Mouse (Mus musculus) cerebellum, adult 2 months (tissue): ENCODE data around the gene Gabrq. TPM values are rescaled to one million over a fixed set of nuclear protein-coding genes. Genes with fewer than 3 reads are reported as not detected.
A peak's percentile ranks its signal among the peaks of the same experiment; 100 is the strongest.

Source experiments
- DNase-seq, 2 experiments: peaks; one replicate each; pipeline ENCODE4 v3.0.0; 2021
- H3K27ac ChIP-seq: fragments of 200-500 bp; 2 replicates; pipeline ENCODE4 v1.5.1; 2012; ENCODE audit warnings: low read length, control low read depth, inconsistent platforms; ENCODE audit not compliant: insufficient read depth
- H3K27me3 ChIP-seq: fragments of 200-500 bp; 2 replicates; pipeline ENCODE4 v1.6.1; 2012; ENCODE audit warnings: inconsistent platforms, mild to moderate bottlenecking, low read length, moderate library complexity; ENCODE audit not compliant: control insufficient read depth, insufficient read depth
- H3K4me1 ChIP-seq: fragments of 200-500 bp; 2 replicates; pipeline ENCODE4 v1.6.1; 2011; ENCODE audit warnings: low read length; ENCODE audit not compliant: control insufficient read depth, insufficient read depth
- H3K4me3 ChIP-seq: fragments of 200-500 bp; replicated peaks from 2 replicates; pipeline ENCODE3; 2011; ENCODE audit warnings: mild to moderate bottlenecking, low read depth, low read length, control low read depth; ENCODE audit not compliant: insufficient read depth
- CTCF ChIP-seq: fragments of 200-500 bp; IDR thresholded peaks from 2 replicates; pipeline ENCODE4 v1.5.1; 2011; ENCODE audit warnings: low read depth, mild to moderate bottlenecking, control low read depth, low read length, moderate library complexity, borderline replicate concordance; ENCODE audit not compliant: insufficient read depth
- POLR2A ChIP-seq: fragments of 200-500 bp; IDR thresholded peaks from 2 replicates; pipeline ENCODE4 v1.6.1; 2011; ENCODE audit warnings: low read length, control low read depth, borderline replicate concordance; ENCODE audit not compliant: insufficient read depth
- WGBS: fragments of 180-500 bp; shearing (Covaris S2); methylation state at CpG from one replicate; pipeline ENCODE4 v1.1.7; 2018; 5-methylcytosine and 5-hydroxymethylcytosine counted together
- polyA plus RNA-seq: library from polyadenylated mRNA; depleted of rRNA; stranded (reverse); fragments of >200 nt; gene quantifications from 2 replicates; pipeline ENCODE4 v1.2.3, GENCODE M21; 2012; rRNA removed

Gabrq gene
- 2.7 and 3.1 TPM in 2 replicates for polyA plus RNA-seq

GRCm38 (mm10) chrX:72824776-72825588 is at the start of gene Gabrq:
Gene Gabrq, plus strand, starts transcription at chrX:72825178.
- peak in 1 of 2 experiments; percentile 0 for DNase-seq
- Histone ChIP-seq H3K27ac (no peak within 1 kb of the TSS), H3K27me3 (no peaks in the 10 kb centered on the region), H3K4me3 (peak within 1 kb of the TSS; percentile 4), H3K4me1 (no peaks in the 10 kb centered on the region)
- TF ChIP-seq CTCF: no peak
- no peak for TF ChIP-seq POLR2A
- 5% methylated on average over 42 of the region's 43 CpGs for whole genome bisulfite sequencing

GRCm38 (mm10) chrX:72788773-72789557 is 36.0 kb upstream of the Gabrq start:
- WGBS: 4% methylated on average over 1 of the region's 1 CpGs
- TF ChIP-seq POLR2A (no peak), CTCF (no peak)

DNA sequence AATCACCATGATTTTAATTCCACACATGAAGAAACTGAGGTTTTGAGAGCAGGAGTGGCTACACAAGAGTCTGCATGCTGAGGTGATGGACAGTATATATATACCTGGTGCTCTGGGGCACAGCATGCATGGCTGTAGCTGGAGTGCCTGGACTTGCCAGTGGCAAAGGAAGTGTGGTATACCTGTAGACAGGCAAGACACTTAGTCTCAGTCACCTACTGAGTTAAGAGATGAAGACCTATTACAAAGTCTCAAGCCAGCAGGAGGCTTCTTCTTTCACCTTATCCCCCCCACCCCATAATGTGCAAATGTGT is 35.5 kb upstream of the Gabrq start:
- H3K27me3 ChIP-seq: no peaks in the 10 kb centered on the region
- H3K4me1 ChIP-seq: no peaks in the 10 kb centered on the region
- H3K4me3 ChIP-seq: no peak overlapping the region
- no peak overlapping the region for H3K27ac ChIP-seq
- no peak for DNase-seq
- TF ChIP-seq CTCF (no peak), POLR2A (no peak)

More at GRCm38 (mm10) chrX:72788773-72789557, 36.0 kb upstream of the Gabrq start:
- no peak for DNase-seq
- Histone ChIP-seq H3K27me3 (no peaks in the 10 kb centered on the region), H3K4me3 (no peak overlapping the region), H3K27ac (no peak overlapping the region), H3K4me1 (no peaks in the 10 kb centered on the region)

DNA sequence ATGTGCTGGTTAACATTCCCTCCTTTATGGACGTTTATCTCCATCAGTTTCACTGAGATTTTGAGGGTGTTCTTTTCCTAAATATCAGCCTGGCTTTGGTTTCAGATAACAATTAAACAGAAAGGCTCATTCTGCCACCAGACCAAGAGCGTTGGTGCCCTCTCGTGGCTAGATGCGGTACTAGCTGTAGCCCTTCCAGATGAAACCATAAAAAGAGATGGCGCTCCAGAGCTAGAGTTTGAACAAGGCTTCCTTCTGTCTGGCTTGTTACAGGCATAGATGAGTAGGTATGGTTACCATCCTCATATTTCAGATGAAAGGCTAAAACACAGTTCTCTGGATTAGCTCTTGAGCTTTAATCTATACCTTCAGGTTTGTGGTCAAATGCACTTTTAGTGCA is 5.4 kb upstream of the Gabrq start:
- Histone ChIP-seq H3K4me3 (no peak overlapping the region), H3K27me3 (no peaks in the 10 kb centered on the region), H3K4me1 (no peaks in the 10 kb centered on the region), H3K27ac (no peak overlapping the region)
- TF ChIP-seq CTCF (peak; percentile 81), POLR2A (no peak)
- DNase-seq: peak; percentile 32 to 68
- WGBS: 4% methylated on average over 5 of the region's 5 CpGs

DNA sequence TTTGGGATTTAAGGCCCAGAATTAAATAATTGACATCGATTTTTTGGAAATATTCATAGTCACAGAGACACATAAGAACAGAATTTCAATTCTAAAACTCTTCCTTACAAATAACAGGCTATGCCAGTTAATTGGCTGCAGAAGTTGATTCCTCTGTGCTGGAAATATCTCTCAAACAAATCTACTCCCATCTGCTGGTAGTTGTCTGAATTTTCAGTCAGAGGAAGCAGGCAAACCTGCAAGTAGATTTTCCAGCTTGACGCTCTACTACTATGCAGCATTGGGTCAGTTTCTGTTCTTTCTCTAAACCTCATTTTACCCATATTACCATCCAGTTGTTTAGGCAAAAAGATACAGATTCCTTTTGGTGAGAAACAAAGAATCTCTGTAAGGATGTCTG is 1.7 kb upstream of the Gabrq start:
- 77% methylated on average over 2 of the region's 2 CpGs for whole genome bisulfite sequencing
- no peak for DNase-seq
- TF ChIP-seq CTCF (no peak), POLR2A (no peak)
- H3K27me3 ChIP-seq: no peaks in the 10 kb centered on the region
- no peaks in the 10 kb centered on the region for H3K4me1 ChIP-seq
- no peak overlapping the region for H3K4me3 ChIP-seq
- H3K27ac ChIP-seq: no peak overlapping the region

GRCm38 (mm10) chrX:72825589-72825905 is 569 bp downstream of the Gabrq start:
- WGBS: 33% methylated on average over 7 of the region's 7 CpGs

More at GRCm38 (mm10) chrX:72825589-72825905, 569 bp downstream of the Gabrq start:
- DNase-seq: no peak
- TF ChIP-seq CTCF (no peak), POLR2A (no peak)
- Histone ChIP-seq H3K27ac (no peak overlapping the region), H3K4me1 (no peaks in the 10 kb centered on the region), H3K27me3 (no peaks in the 10 kb centered on the region), H3K4me3 (no peak overlapping the region)

Other genes with a start within 250 kb of the Gabrq start
- 19.6 and 25.0 TPM in 2 replicates for gene Gabra3, start 168.3 kb upstream of the Gabrq start, polyA plus RNA-seq
- 35.8 and 37.5 TPM in 2 replicates for gene Cetn2, start 93.2 kb downstream of the Gabrq start, polyA plus RNA-seq
- gene Nsdhl, start 93.4 kb downstream of the Gabrq start, polyA plus RNA-seq: 30.7 and 32.6 TPM in 2 replicates
- gene Zfp185, start 162.2 kb downstream of the Gabrq start, polyA plus RNA-seq: 0.41 and 0.95 TPM in 2 replicates
- 0.13 TPM in 2 replicates for gene Pnma5, start 211.9 kb downstream of the Gabrq start, polyA plus RNA-seq
- gene Pnma3, start 239.6 kb downstream of the Gabrq start, polyA plus RNA-seq: 17.3 and 19.4 TPM in 2 replicates